ENCODE assay signal across 8 mouse cellular contexts in the genomic region with DNA sequence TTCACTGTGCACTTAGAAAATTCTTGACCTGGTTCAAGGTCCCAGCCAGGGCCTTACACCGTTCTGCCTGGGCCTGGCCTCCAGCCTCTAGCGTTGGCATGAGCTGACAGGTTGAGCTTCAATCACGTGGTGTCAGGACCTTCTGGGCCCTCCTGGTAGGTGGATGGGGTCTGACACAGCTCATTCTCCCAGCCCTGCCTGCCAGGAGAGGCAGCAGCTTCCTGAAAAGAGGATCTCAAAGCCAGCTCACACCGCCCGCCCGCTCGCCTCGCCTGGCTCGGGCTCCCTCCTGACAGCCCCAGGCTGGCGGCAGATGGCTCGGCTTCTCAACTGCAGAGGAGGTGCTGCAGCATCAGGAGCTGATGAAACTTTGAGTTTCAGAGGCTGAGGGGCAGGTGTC.
DNase-seq lines count a peak whose midpoint lies in the region; ATAC-seq lines count a peak whose summit lies in the region.

No protein-coding gene starts in this region.

- no peak overlapping the region for H3K4me2 ChIP-seq in midbrain, embryonic 15.5 days
- no peak overlapping the region for H3K4me2 ChIP-seq in forebrain, embryonic 12.5 days
- H3K4me2 ChIP-seq in neural tube, embryonic 15.5 days, result no peak overlapping the region

- no peaks in the 10 kb centered on the region for H3K36me3 ChIP-seq in midbrain, embryonic 10.5 days
- no peaks in the 10 kb centered on the region for H3K36me3 ChIP-seq in midbrain, embryonic 15.5 days (replicated peaks)
- no peaks in the 10 kb centered on the region for H3K36me3 ChIP-seq in forebrain, embryonic 12.5 days (replicated peaks)
- no peaks in the 10 kb centered on the region for H3K36me3 ChIP-seq in neural tube, embryonic 15.5 days

- peak; percentile 39 for DNase-seq in midbrain, embryonic 10.5 days (ENCODE audit: low spot score)
- DNase-seq in layer of hippocampus, postnatal 10 days (ENCODE audit: low spot score in 2 of 2), result peak; percentile 45 to 62
- no peak for DNase-seq in kidney, postnatal 25 days
- no peak for DNase-seq in urinary bladder, postnatal 25 days (ENCODE audit: low spot score)
- no peak for DNase-seq in heart, postnatal 36 days

- no peak overlapping the region; the same call in 1 of the 2 replicates for H3K9ac ChIP-seq in midbrain, embryonic 15.5 days
- H3K9ac ChIP-seq in forebrain, embryonic 12.5 days, result no peak overlapping the region
- no peak overlapping the region for H3K9ac ChIP-seq in neural tube, embryonic 15.5 days (replicated peaks)

- no peak overlapping the region for H3K4me3 ChIP-seq in midbrain, embryonic 10.5 days
- H3K4me3 ChIP-seq in midbrain, embryonic 15.5 days, result no peak overlapping the region
- no peak overlapping the region for H3K4me3 ChIP-seq in forebrain, embryonic 12.5 days (replicated peaks)
- no peak overlapping the region for H3K4me3 ChIP-seq in neural tube, embryonic 15.5 days (replicated peaks)

- peaks cover 25% of the 10 kb centered on the region for H3K4me1 ChIP-seq in midbrain, embryonic 10.5 days
- peaks cover 27% of the 10 kb centered on the region for H3K4me1 ChIP-seq in midbrain, embryonic 15.5 days
- H3K4me1 ChIP-seq in forebrain, embryonic 12.5 days, result peaks cover 27% of the 10 kb centered on the region
- peaks cover 37% of the 10 kb centered on the region for H3K4me1 ChIP-seq in neural tube, embryonic 15.5 days

- no peaks in the 10 kb centered on the region for H3K9me3 ChIP-seq in midbrain, embryonic 10.5 days (replicated peaks)
- H3K9me3 ChIP-seq in midbrain, embryonic 15.5 days, result no peaks in the 10 kb centered on the region
- no peaks in the 10 kb centered on the region for H3K9me3 ChIP-seq in forebrain, embryonic 12.5 days
- H3K9me3 ChIP-seq in neural tube, embryonic 15.5 days (replicated peaks), result no peaks in the 10 kb centered on the region

- intact Hi-C loops in heart, postnatal 36 days (cut with DNase I), result no loop called here

- H3K27ac ChIP-seq in midbrain, embryonic 10.5 days (replicated peaks), result no peak overlapping the region; the same call in 1 of the 2 replicates
- no peak overlapping the region for H3K27ac ChIP-seq in midbrain, embryonic 15.5 days
- H3K27ac ChIP-seq in forebrain, embryonic 12.5 days, result peak overlapping the region; percentile 38; the same call in 1 of the 2 replicates
- H3K27ac ChIP-seq in neural tube, embryonic 15.5 days (replicated peaks), result no peak overlapping the region

- peaks cover 54% of the 10 kb centered on the region for H3K27me3 ChIP-seq in midbrain, embryonic 10.5 days (ENCODE audit: low read depth, poor library complexity, severe bottlenecking)
- peaks cover 12% of the 10 kb centered on the region for H3K27me3 ChIP-seq in midbrain, embryonic 15.5 days (replicated peaks)
- H3K27me3 ChIP-seq in forebrain, embryonic 12.5 days, result peaks cover 47% of the 10 kb centered on the region
- peaks cover 6% of the 10 kb centered on the region; the same call in 1 of the 2 replicates for H3K27me3 ChIP-seq in neural tube, embryonic 15.5 days (replicated peaks)

- WGBS in midbrain, embryonic 10.5 days, result 22% methylated on average over 11 of the region's 11 CpGs
- WGBS in midbrain, embryonic 15.5 days, result 17% methylated on average over 11 of the region's 11 CpGs
- WGBS in forebrain, embryonic 12.5 days, result 18% methylated on average over 11 of the region's 11 CpGs
- 10% methylated on average over 11 of the region's 11 CpGs for WGBS in neural tube, embryonic 15.5 days

- no peak for ATAC-seq in midbrain, embryonic 15.5 days (replicated peaks)
- no peak for ATAC-seq in forebrain, embryonic 12.5 days (ENCODE audit: low FRiP score)
- 0 out of 2 replicates have a peak, but pooled peaks have one; percentile 29 for ATAC-seq in neural tube, embryonic 15.5 days (ENCODE audit: low FRiP score)

Comparison
In these comparisons a context has a peak if more than half of its experiments do, and no peak if none do; other contexts are left out.
1. DNase-seq: peak in midbrain, embryonic 10.5 days (single experiment) and layer of hippocampus, postnatal 10 days (2 of 2); none in kidney, postnatal 25 days (0 of 2), urinary bladder, postnatal 25 days (single experiment) and heart, postnatal 36 days (0 of 2).